Mouse (Mus musculus): ENCODE results near the gene Bbs9. TPM values are rescaled to one million over a fixed set of nuclear protein-coding genes. Genes with fewer than 3 reads are reported as not detected.

Bbs9 gene
- polyA plus RNA-seq, 1 experiment from 2014 or later, result 19.6 TPM

DNA sequence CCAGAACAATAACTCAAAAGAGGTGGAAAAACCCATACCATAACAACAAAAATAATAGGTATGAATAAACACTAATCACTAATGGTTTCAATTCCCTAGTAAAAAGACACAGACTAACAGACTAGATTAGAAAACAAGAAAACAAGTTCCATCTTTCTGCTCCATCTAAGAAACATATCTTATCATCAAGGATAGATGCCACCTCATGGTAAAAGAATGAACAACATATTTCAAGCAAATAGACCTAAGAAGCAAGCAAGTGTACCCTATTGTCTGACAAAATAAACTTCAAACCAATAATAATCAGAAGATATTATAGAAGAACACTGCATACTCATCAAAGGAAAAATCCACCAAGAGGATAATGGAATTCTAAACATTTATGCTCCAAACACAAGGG lies 441.3 kb downstream of the Bbs9 start:
- no peak for ATAC-seq (ENCODE audit: low FRiP score, low read depth)
- no peak overlapping the region for H3K9ac ChIP-seq
- no peaks in the 10 kb centered on the region for H3K4me1 ChIP-seq (replicated peaks)
- no peaks in the 10 kb centered on the region for H3K36me3 ChIP-seq
- H3K4me3 ChIP-seq, result no peak overlapping the region
- no peak overlapping the region for H3K4me2 ChIP-seq
- H3K9me3 ChIP-seq, result no peaks in the 10 kb centered on the region
- H3K27ac ChIP-seq (replicated peaks), result no peak overlapping the region
- no peaks in the 10 kb centered on the region for H3K27me3 ChIP-seq

DNA sequence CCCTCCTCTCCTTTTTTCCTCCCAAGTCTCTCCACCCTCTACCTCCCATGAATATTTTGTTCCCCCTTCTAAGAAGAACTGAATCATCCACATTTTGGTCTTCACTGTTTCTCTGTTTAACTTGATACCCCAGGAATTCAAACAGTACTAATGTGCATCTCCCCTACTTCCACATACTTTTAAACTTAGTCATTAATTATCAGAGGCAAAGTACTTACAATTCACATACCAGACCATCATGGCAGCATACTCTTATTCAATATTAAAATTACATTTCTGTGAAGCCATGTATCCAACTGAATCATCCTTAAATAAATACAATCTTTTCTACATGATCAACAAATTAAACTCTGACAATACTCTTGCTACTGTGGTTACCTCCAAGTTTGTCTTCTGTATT lies 460.1 kb downstream of the Bbs9 start:
- no peak overlapping the region for H3K27ac ChIP-seq (replicated peaks)
- no peak overlapping the region for H3K4me2 ChIP-seq
- H3K4me1 ChIP-seq (replicated peaks), result no peaks in the 10 kb centered on the region
- no peaks in the 10 kb centered on the region for H3K36me3 ChIP-seq
- H3K27me3 ChIP-seq, result no peaks in the 10 kb centered on the region
- H3K9ac ChIP-seq, result no peak overlapping the region
- H3K9me3 ChIP-seq, result no peaks in the 10 kb centered on the region
- no peak for ATAC-seq (ENCODE audit: low FRiP score, low read depth)
- H3K4me3 ChIP-seq, result no peak overlapping the region

Other genes starting within 250 kb of the Bbs9 start
- gene Zfp599, start 215.8 kb upstream of the Bbs9 start, polyA plus RNA-seq (2015; fragmentation: Nextera tagmentation; extraction: Ambion mirVana), result 7.4 and 7.7 TPM in 2 replicates
- gene Zfp810, start 168.1 kb upstream of the Bbs9 start, polyA plus RNA-seq (2015; fragmentation: Nextera tagmentation; extraction: Ambion mirVana), result 27.8 and 29.0 TPM in 2 replicates
- 6.5 and 6.7 TPM in 2 replicates for gene Anln, start 86.5 kb upstream of the Bbs9 start, polyA plus RNA-seq (2015; fragmentation: Nextera tagmentation; extraction: Ambion mirVana)
- 14.7 and 16.5 TPM in 2 replicates for gene 9530077C05Rik, start 64.2 kb upstream of the Bbs9 start, polyA plus RNA-seq (2015; fragmentation: Nextera tagmentation; extraction: Ambion mirVana)
- not detected in 2 replicates for gene Gm17545, start 21.4 kb upstream of the Bbs9 start, polyA plus RNA-seq (2015; fragmentation: Nextera tagmentation; extraction: Ambion mirVana)
- 67.5 and 71.1 TPM in 2 replicates for gene Rp9, start 6.0 kb upstream of the Bbs9 start, polyA plus RNA-seq (2015; fragmentation: Nextera tagmentation; extraction: Ambion mirVana)

Measured in hindbrain, embryonic 15.5 days (tissue).